Mouse (Mus musculus): ENCODE results near the gene Shroom3. TPM values are rescaled to one million over a fixed set of nuclear protein-coding genes. Genes with fewer than 3 reads are reported as not detected.

Shroom3 gene
- polyA plus RNA-seq, 1 experiment from 2014 or later, result 2.1 TPM

DNA sequence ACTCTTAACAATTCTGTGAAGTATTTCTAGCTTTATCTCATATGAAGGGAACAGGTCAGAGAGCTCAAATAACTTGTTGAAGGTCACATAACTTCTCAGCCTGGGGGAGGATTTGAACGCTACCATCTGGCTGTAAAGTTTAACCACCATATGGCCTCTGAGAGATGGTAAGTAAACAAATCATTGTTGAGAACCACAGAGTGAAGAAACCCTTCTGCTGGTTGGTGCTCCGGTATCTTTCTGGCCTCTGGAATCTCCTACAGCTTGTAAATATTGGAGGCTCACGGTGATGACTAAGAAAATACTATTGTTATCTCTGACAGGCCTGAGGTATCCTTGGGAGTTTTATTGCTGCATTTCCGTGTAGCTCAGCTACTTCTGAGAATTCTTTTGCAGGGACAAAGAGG, 80.3 kb downstream of the Shroom3 start:
- WGBS, result 38% methylated on average over 4 of the region's 4 CpGs
- Histone ChIP-seq H3K36me3 (no peaks in the 10 kb centered on the region), H3K27me3 (no peaks in the 10 kb centered on the region), H3K27ac (no peak overlapping the region), H3K9me3 (no peaks in the 10 kb centered on the region), H3K4me1 (replicated peaks) (peaks cover 6% of the 10 kb centered on the region; the same call in 1 of the 2 replicates), H3K9ac (no peak overlapping the region), H3K4me2 (no peak overlapping the region), H3K4me3 (no peak overlapping the region)
- no peak for ATAC-seq (ENCODE audit: low FRiP score)

DNA sequence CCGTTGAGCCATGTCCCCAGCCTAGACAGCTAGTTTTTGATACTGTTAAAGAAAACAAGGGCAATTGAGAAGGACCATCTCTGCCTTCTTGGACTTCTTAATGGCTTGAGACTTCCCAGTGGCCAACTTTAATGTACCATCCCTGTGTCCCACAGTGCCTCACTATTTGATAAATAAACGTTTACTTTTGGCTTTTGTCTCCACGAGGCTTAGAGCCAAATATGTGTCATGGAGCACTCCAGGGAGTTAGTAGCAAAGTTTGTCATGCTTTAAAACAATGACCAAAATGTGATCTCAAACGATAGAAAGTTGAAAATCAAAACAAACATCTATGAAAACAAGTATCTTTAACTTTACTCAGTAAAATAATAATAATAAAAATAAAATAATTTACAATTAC, 83.1 kb downstream of the Shroom3 start:
- Histone ChIP-seq H3K4me1 (replicated peaks) (peaks cover 6% of the 10 kb centered on the region; the same call in 1 of the 2 replicates), H3K27ac (no peak overlapping the region), H3K4me2 (no peak overlapping the region), H3K36me3 (no peaks in the 10 kb centered on the region), H3K4me3 (no peak overlapping the region), H3K27me3 (no peaks in the 10 kb centered on the region), H3K9ac (no peak overlapping the region), H3K9me3 (no peaks in the 10 kb centered on the region)
- no peak for ATAC-seq (ENCODE audit: low FRiP score)
- WGBS, result 62% methylated on average over 4 of the region's 4 CpGs

DNA sequence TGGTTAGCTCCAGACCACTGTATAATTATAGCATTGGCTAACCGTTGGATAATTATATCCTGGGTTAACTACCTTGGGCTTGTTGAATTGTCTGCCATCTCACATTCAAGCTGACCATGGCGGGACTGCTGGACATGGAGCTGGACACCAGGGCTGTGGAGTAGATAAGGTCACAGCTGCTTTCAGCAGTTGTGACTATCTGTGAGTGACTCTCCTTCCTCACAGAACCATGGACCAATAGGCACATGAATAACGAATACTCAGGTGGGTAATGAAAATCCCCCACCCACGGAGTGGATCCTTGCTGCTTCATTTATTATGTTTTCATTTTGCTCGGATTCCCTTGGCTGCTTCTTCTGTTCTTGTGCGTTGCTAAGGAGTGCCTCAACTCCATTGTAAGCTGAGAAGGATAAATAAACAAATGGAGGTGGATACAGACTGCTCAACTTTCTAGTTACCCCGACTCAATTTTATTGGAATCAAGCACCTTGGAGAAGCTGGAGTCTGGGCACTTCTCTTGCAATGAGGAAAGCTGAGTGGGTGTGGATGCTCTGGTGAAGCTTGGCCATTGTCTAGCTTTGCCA, 84.1 kb downstream of the Shroom3 start:
- no peak for ATAC-seq (ENCODE audit: low FRiP score)
- H3K4me2 ChIP-seq, result no peak overlapping the region
- H3K9ac ChIP-seq, result no peak overlapping the region
- no peaks in the 10 kb centered on the region for H3K36me3 ChIP-seq
- no peaks in the 10 kb centered on the region for H3K9me3 ChIP-seq
- no peaks in the 10 kb centered on the region for H3K27me3 ChIP-seq
- peaks cover 6% of the 10 kb centered on the region; the same call in 1 of the 2 replicates for H3K4me1 ChIP-seq (replicated peaks)
- H3K27ac ChIP-seq, result no peak overlapping the region
- 44% methylated on average over 7 of the region's 7 CpGs for WGBS
- H3K4me3 ChIP-seq, result no peak overlapping the region

DNA sequence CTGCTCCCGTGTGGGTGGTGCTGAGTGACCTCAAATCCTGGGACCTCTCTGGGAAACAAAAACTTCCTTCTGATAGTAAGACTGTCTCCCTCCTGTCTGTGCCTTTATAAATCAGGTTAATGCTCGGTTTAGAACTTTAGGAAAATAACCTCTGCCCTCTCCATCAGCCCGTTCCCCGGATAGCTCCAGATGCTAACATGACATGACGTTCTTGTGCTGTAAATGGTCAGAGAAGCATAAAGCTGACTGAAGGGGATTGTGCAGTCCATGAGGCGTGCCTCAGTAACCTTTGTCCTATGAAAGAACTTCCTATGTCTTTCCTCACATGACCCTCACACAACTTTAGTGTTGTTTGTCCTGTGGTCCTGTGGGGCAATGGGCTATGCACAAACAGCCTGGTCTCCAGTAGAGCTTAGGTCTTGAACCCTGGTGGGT, 84.6 kb downstream of the Shroom3 start:
- WGBS, result 61% methylated on average over 6 of the region's 6 CpGs
- Histone ChIP-seq H3K9ac (no peak overlapping the region), H3K9me3 (no peaks in the 10 kb centered on the region), H3K27me3 (no peaks in the 10 kb centered on the region), H3K27ac (no peak overlapping the region), H3K4me2 (no peak overlapping the region), H3K4me3 (no peak overlapping the region), H3K36me3 (no peaks in the 10 kb centered on the region), H3K4me1 (replicated peaks) (peaks cover 6% of the 10 kb centered on the region; the same call in 1 of the 2 replicates)
- ATAC-seq (ENCODE audit: low FRiP score), result no peak

GRCm38 (mm10) chr5:92773821-92774220, 90.6 kb downstream of the Shroom3 start:
- WGBS, result 79% methylated on average over 3 of the region's 3 CpGs
- H3K36me3 ChIP-seq, result no peaks in the 10 kb centered on the region
- H3K27ac ChIP-seq, result no peak overlapping the region
- no peak overlapping the region for H3K4me3 ChIP-seq
- no peak overlapping the region for H3K9ac ChIP-seq
- no peaks in the 10 kb centered on the region for H3K9me3 ChIP-seq
- H3K4me1 ChIP-seq (replicated peaks), result no peaks in the 10 kb centered on the region
- no peak for ATAC-seq (ENCODE audit: low FRiP score)
- no peak overlapping the region for H3K4me2 ChIP-seq
- H3K27me3 ChIP-seq, result no peaks in the 10 kb centered on the region

- Histone ChIP-seq H3K9me3 (no peaks in the 10 kb centered on the region), H3K36me3 (no peaks in the 10 kb centered on the region), H3K9ac (no peak overlapping the region), H3K4me3 (no peak overlapping the region), H3K27me3 (no peaks in the 10 kb centered on the region), H3K27ac (no peak overlapping the region), H3K4me2 (no peak overlapping the region), H3K4me1 (replicated peaks) (no peaks in the 10 kb centered on the region)
- no peak for ATAC-seq (ENCODE audit: low FRiP score)
- 40% methylated on average over 2 of the region's 2 CpGs for WGBS
Observed at GRCm38 (mm10) chr5:92774419-92774818, 91.2 kb downstream of the Shroom3 start.

DNA sequence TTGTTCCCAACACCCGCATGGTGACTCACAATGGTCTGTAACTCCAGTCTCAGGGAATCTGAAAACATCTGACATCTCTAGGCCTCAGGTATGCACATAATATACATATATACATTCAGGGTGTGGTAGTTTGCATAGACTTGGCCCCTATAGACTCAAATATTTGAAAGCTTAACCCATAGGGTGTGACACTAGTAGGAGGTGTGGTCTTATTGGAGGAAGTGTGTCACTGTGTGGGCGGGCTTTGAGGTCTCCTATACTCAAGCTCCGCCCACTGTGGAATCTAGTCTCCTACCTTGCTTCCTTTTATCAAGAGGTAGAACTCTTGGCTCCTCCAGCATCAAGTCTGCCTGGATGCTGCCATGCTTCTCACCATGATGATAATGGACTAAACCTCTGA, 91.7 kb downstream of the Shroom3 start:
- WGBS, result 93% methylated on average over 3 of the region's 3 CpGs
- no peak for ATAC-seq (ENCODE audit: low FRiP score)

GRCm38 (mm10) chr5:92778395-92778794, 95.2 kb downstream of the Shroom3 start:
- WGBS, result 67% methylated on average over 8 of the region's 8 CpGs
- Histone ChIP-seq H3K4me1 (replicated peaks) (no peaks in the 10 kb centered on the region), H3K36me3 (no peaks in the 10 kb centered on the region), H3K9ac (no peak overlapping the region), H3K4me3 (no peak overlapping the region), H3K9me3 (no peaks in the 10 kb centered on the region), H3K27ac (no peak overlapping the region), H3K4me2 (no peak overlapping the region), H3K27me3 (no peaks in the 10 kb centered on the region)
- no peak for ATAC-seq (ENCODE audit: low FRiP score)

More for the DNA sequence above, 91.7 kb downstream of the Shroom3 start:
- Histone ChIP-seq H3K9ac (no peak overlapping the region), H3K4me3 (no peak overlapping the region), H3K4me1 (replicated peaks) (no peaks in the 10 kb centered on the region), H3K4me2 (no peak overlapping the region), H3K27me3 (no peaks in the 10 kb centered on the region), H3K9me3 (no peaks in the 10 kb centered on the region), H3K27ac (no peak overlapping the region), H3K36me3 (no peaks in the 10 kb centered on the region)

GRCm38 (mm10) chr5:92781082-92781481, 97.8 kb downstream of the Shroom3 start:
- no peak overlapping the region for H3K4me2 ChIP-seq
- H3K27me3 ChIP-seq, result no peaks in the 10 kb centered on the region
- H3K9ac ChIP-seq, result no peak overlapping the region
- H3K4me1 ChIP-seq (replicated peaks), result no peaks in the 10 kb centered on the region
- no peak for ATAC-seq (ENCODE audit: low FRiP score)
- no peaks in the 10 kb centered on the region for H3K36me3 ChIP-seq
- H3K4me3 ChIP-seq, result no peak overlapping the region
- H3K27ac ChIP-seq, result no peak overlapping the region
- H3K9me3 ChIP-seq, result no peaks in the 10 kb centered on the region

DNA sequence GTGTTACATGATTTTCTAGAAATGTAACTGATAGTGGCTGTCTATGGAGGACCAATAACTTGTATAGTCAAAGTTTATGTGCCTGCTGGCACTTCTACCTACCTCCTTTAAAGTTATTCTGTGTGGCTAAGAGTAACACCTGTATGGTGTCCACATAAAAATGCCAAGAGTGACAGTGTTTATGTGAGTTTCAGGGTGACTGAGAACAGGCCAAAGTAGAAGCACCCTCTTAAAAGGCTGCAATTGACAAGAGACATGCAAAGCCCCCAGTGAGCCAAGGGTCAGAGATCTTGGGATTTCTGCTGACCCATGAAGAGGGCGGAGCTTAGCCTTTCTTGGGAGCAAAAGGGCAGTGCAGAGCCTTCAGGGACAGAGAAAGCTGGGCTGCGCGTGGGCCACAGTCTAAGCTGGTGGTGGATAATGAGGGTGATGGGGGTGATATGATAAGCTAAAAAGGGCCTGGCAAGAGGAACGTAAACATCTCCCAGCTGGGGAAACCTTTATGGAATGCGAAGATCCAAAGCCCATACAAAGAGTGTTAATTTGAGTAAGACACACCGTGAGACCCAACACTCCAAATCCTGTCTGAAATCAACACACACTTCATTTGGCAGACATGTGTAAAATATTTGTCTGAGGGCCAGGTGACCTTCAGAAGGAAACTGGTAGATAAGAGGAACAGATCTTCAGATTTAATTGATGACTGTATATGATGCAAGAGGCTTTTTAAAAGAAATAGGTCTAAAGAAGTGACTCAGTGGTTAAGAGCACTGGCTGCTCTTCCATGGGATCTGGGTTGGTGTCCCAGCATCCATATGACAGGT, 101.0 kb downstream of the Shroom3 start:
- no peak overlapping the region for H3K4me3 ChIP-seq
- no peak overlapping the region for H3K4me2 ChIP-seq
- no peaks in the 10 kb centered on the region for H3K36me3 ChIP-seq
- no peaks in the 10 kb centered on the region for H3K27me3 ChIP-seq
- WGBS, result 23% methylated on average over 6 of the region's 6 CpGs
- no peak overlapping the region for H3K27ac ChIP-seq
- no peaks in the 10 kb centered on the region for H3K9me3 ChIP-seq
- no peak overlapping the region for H3K9ac ChIP-seq
- ATAC-seq (ENCODE audit: low FRiP score), result no peak
- H3K4me1 ChIP-seq (replicated peaks), result peaks cover 3% of the 10 kb centered on the region; the same call in 1 of the 2 replicates

DNA sequence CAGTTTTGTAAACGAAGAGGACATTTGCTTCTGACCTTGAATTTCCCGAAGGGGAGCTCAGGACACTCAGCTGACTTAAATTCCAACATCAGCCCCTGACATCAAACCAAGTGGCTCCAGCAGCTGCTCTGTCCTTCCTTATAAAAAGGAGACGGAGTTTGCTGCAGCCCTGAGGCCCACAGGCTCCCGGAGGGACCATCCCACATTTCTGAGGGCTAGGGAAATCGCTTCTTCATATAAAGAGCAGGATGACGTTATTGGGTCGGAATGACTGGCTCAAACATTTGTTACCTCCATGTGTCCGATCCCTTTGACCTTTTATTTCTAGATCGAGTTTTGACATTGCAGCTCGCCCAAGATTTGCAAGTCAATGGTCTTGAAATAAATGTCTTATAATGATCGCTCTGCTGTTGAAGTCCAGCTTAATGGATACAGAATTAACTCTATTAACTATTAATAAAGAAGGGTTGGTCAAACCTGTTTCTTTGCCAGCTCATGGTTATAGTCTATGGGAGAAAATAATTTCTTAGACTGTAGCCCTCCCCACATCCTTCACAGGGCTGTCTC, 102.7 kb downstream of the Shroom3 start:
- no peaks in the 10 kb centered on the region for H3K9me3 ChIP-seq
- H3K4me2 ChIP-seq, result no peak overlapping the region
- peaks cover 3% of the 10 kb centered on the region; the same call in 1 of the 2 replicates for H3K4me1 ChIP-seq (replicated peaks)
- H3K27ac ChIP-seq, result no peak overlapping the region
- no peak overlapping the region for H3K9ac ChIP-seq
- no peak for ATAC-seq (ENCODE audit: low FRiP score)
- no peak overlapping the region for H3K4me3 ChIP-seq
- H3K36me3 ChIP-seq, result no peaks in the 10 kb centered on the region
- WGBS, result 82% methylated on average over 11 of the region's 11 CpGs
- H3K27me3 ChIP-seq, result no peaks in the 10 kb centered on the region

DNA sequence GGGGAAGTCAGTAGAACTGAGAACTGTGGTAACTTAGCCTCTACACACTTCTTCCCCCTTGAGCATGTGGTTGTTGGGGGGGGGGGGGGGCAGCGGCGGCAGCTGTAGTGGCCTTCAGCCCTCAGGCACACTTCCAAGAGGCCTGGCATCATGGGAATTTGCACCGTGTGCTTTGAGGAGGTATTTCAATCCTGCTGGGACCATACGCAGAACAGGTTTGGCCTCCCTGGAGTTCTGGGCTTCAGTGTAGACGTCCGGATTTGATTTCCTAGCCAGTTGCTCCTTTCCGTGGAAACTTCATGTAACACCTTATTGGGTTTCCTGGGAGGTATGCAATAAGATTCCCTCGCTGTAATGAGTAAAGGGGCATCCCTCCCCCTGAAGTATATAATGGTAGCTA, 105.8 kb downstream of the Shroom3 start:
- H3K4me2 ChIP-seq, result no peak overlapping the region
- WGBS, result 67% methylated on average over 8 of the region's 8 CpGs

More for the DNA sequence above, 105.8 kb downstream of the Shroom3 start:
- no peak for ATAC-seq (ENCODE audit: low FRiP score)
- no peaks in the 10 kb centered on the region for H3K27me3 ChIP-seq
- H3K4me3 ChIP-seq, result no peak overlapping the region
- H3K4me1 ChIP-seq (replicated peaks), result peaks cover 3% of the 10 kb centered on the region; the same call in 1 of the 2 replicates
- no peak overlapping the region for H3K9ac ChIP-seq
- H3K9me3 ChIP-seq, result no peaks in the 10 kb centered on the region
- H3K36me3 ChIP-seq, result no peaks in the 10 kb centered on the region
- H3K27ac ChIP-seq, result no peak overlapping the region
